Mouse (Mus musculus) frontal cortex, postnatal 25 days (tissue): ENCODE data around the gene Tnfrsf12a.

Experiments
- DNase-seq, 2 experiments: peaks; one replicate each; pipeline ENCODE4 v3.0.0; 2022; ENCODE audit warnings: low spot score in 2 of 2

Gene Tnfrsf12a

GRCm38 (mm10) chr17:23677236-23677679, at the start of gene Tnfrsf12a:
TSS of gene Tnfrsf12a (minus strand) at chr17:23677468.
- peak; percentile 53 to 68 for DNase-seq

- no peak for DNase-seq
Observed at GRCm38 (mm10) chr17:23726758-23727142, 49.5 kb upstream of the Tnfrsf12a start.

GRCm38 (mm10) chr17:23725999-23726757, 48.9 kb upstream of the Tnfrsf12a start, which contains the start of gene Pkmyt1:
TSS of gene Pkmyt1 (plus strand) at chr17:23726336.
- DNase-seq, result peak; percentile 87 to 88

GRCm38 (mm10) chr17:23725477-23725876, 48.2 kb upstream of the Tnfrsf12a start:
- DNase-seq, result no peak

- DNase-seq, result no peak
Observed at GRCm38 (mm10) chr17:23722376-23723125, 45.3 kb upstream of the Tnfrsf12a start, which contains the start of gene 1520401A03Rik. TSS of gene 1520401A03Rik (minus strand) at chr17:23722783.

- no peak for DNase-seq
Observed at GRCm38 (mm10) chr17:23721886-23722285, 44.6 kb upstream of the Tnfrsf12a start.

GRCm38 (mm10) chr17:23719455-23719854, 42.2 kb upstream of the Tnfrsf12a start:
- no peak for DNase-seq

GRCm38 (mm10) chr17:23717003-23717402, 39.7 kb upstream of the Tnfrsf12a start:
- DNase-seq, result no peak

GRCm38 (mm10) chr17:23706212-23706611, 28.9 kb upstream of the Tnfrsf12a start:
- DNase-seq, result peak; percentile 60 to 61

- DNase-seq, result no peak
Observed at GRCm38 (mm10) chr17:23705525-23706104, 28.3 kb upstream of the Tnfrsf12a start.

GRCm38 (mm10) chr17:23704741-23705140, 27.5 kb upstream of the Tnfrsf12a start:
- DNase-seq, result no peak

GRCm38 (mm10) chr17:23703301-23703700, 26.0 kb upstream of the Tnfrsf12a start:
- DNase-seq, result no peak

- DNase-seq, result peak; percentile 78 to 84
Observed at GRCm38 (mm10) chr17:23700079-23700478, 22.8 kb upstream of the Tnfrsf12a start.

- no peak for DNase-seq
Observed at GRCm38 (mm10) chr17:23699131-23700077, 22.1 kb upstream of the Tnfrsf12a start.

- DNase-seq, result no peak
Observed at GRCm38 (mm10) chr17:23695801-23696200, 18.5 kb upstream of the Tnfrsf12a start.

- no peak for DNase-seq
Observed at GRCm38 (mm10) chr17:23694491-23694890, 17.2 kb upstream of the Tnfrsf12a start.

GRCm38 (mm10) chr17:23683856-23684672, 6.8 kb upstream of the Tnfrsf12a start, which contains the start of gene Cldn9:
TSS of gene Cldn9 (minus strand) at chr17:23684026.
- no peak for DNase-seq

GRCm38 (mm10) chr17:23683226-23683625, 6.0 kb upstream of the Tnfrsf12a start:
- no peak for DNase-seq

GRCm38 (mm10) chr17:23682530-23682929, 5.3 kb upstream of the Tnfrsf12a start:
- DNase-seq, result no peak

GRCm38 (mm10) chr17:23682092-23682491, 4.8 kb upstream of the Tnfrsf12a start:
- DNase-seq, result no peak
